Mouse (Mus musculus): ENCODE results near the gene Nrp2.

GRCm38 (mm10) chr1:62728421-62728820, 25.3 kb downstream of the Nrp2 start:
- TF ChIP-seq CTCF (IDR thresholded peaks at IDR 0.05; ENCODE audit: extremely low read depth, insufficient read depth, low read length) (no peak), POLR2A (IDR thresholded peaks at IDR 0.05; ENCODE audit: extremely low read depth, insufficient read depth, low read length) (no peak)
